Mouse (Mus musculus): ENCODE measurements around the gene 4933424G06Rik.

Gene 4933424G06Rik

GRCm38 (mm10) chr1:36711104-36711503 lies 1.2 kb downstream of the 4933424G06Rik start:
- DNase-seq, result no peak

- DNase-seq, result no peak
Observed at GRCm38 (mm10) chr1:36714311-36714710, 4.4 kb downstream of the 4933424G06Rik start, which contains the start of gene Actr1b. Gene Actr1b, minus strand, starts transcription at chr1:36714422.

- DNase-seq, result no peak
Observed at GRCm38 (mm10) chr1:36718786-36719185, 8.8 kb downstream of the 4933424G06Rik start.

GRCm38 (mm10) chr1:36723146-36724056 lies 13.5 kb downstream of the 4933424G06Rik start:
- no peak for DNase-seq

- no peak for DNase-seq
Observed at GRCm38 (mm10) chr1:36724057-36724431, 14.1 kb downstream of the 4933424G06Rik start.

GRCm38 (mm10) chr1:36737300-36737699 lies 27.4 kb downstream of the 4933424G06Rik start:
- peak; percentile 90 for DNase-seq

GRCm38 (mm10) chr1:36739231-36739630 lies 29.3 kb downstream of the 4933424G06Rik start:
- no peak for DNase-seq

GRCm38 (mm10) chr1:36743046-36743445 lies 33.1 kb downstream of the 4933424G06Rik start:
- DNase-seq, result no peak

- DNase-seq, result peak; percentile 77
Observed at GRCm38 (mm10) chr1:36744268-36744944, 34.5 kb downstream of the 4933424G06Rik start.

- no peak for DNase-seq
Observed at GRCm38 (mm10) chr1:36745661-36746060, 35.7 kb downstream of the 4933424G06Rik start.

- peak; percentile 48 for DNase-seq
Observed at GRCm38 (mm10) chr1:36746452-36746851, 36.5 kb downstream of the 4933424G06Rik start.

GRCm38 (mm10) chr1:36753932-36754675 lies 44.2 kb downstream of the 4933424G06Rik start:
- DNase-seq, result no peak

GRCm38 (mm10) chr1:36758553-36758952 lies 48.6 kb downstream of the 4933424G06Rik start:
- no peak for DNase-seq

GRCm38 (mm10) chr1:36759076-36759475 lies 49.1 kb downstream of the 4933424G06Rik start:
- DNase-seq, result no peak

GRCm38 (mm10) chr1:36760401-36760800 lies 50.5 kb downstream of the 4933424G06Rik start:
- no peak for DNase-seq

GRCm38 (mm10) chr1:36761061-36761460 lies 51.1 kb downstream of the 4933424G06Rik start:
- DNase-seq, result no peak

GRCm38 (mm10) chr1:36761568-36761967 lies 51.6 kb downstream of the 4933424G06Rik start, which contains the start of gene Zap70:
Gene Zap70, plus strand, starts transcription at chr1:36761798.
- no peak for DNase-seq

- no peak for DNase-seq
Observed at GRCm38 (mm10) chr1:36766431-36767205, 56.7 kb downstream of the 4933424G06Rik start.

GRCm38 (mm10) chr1:36767321-36767720 lies 57.4 kb downstream of the 4933424G06Rik start:
- no peak for DNase-seq

- no peak for DNase-seq
Observed at GRCm38 (mm10) chr1:36768786-36769185, 58.8 kb downstream of the 4933424G06Rik start.

GRCm38 (mm10) chr1:36769951-36770350 lies 60.0 kb downstream of the 4933424G06Rik start:
- DNase-seq, result no peak

- DNase-seq, result no peak
Observed at GRCm38 (mm10) chr1:36770998-36771397, 61.0 kb downstream of the 4933424G06Rik start.
